Mouse (Mus musculus): ENCODE results near the gene Nudt12. TPM values are rescaled to one million over a fixed set of nuclear protein-coding genes. Genes with fewer than 3 reads are reported as not detected.

Gene Nudt12
- polyA plus RNA-seq, 1 experiment from 2014 or later, result 7.5 TPM

- no peak overlapping the region; the same call in 1 of the 2 replicates for H3K4me2 ChIP-seq (replicated peaks; ENCODE audit: low read depth, low read length)
- no peak overlapping the region for H3K9ac ChIP-seq (replicated peaks; ENCODE audit: low read depth, low read length)
- H3K9me3 ChIP-seq (ENCODE audit: control insufficient read depth, low read depth, low read length), result no peaks in the 10 kb centered on the region
- H3K27me3 ChIP-seq (ENCODE audit: control insufficient read depth, insufficient read depth, low read length), result no peaks in the 10 kb centered on the region
- 78% methylated on average over 13 of the region's 13 CpGs for WGBS
- ATAC-seq (ENCODE audit: insufficient number of reproducible peaks, insufficient read depth, low FRiP score, low read depth), result no peak
- H3K4me3 ChIP-seq (ENCODE audit: low read depth, low read length), result no peak overlapping the region
- no peaks in the 10 kb centered on the region for H3K4me1 ChIP-seq (ENCODE audit: control insufficient read depth, insufficient read depth, low read length)
- no peak overlapping the region for H3K27ac ChIP-seq (ENCODE audit: low read length)
- H3K36me3 ChIP-seq (ENCODE audit: control insufficient read depth, insufficient read depth, low read length), result no peaks in the 10 kb centered on the region
Measured at GRCm38 (mm10) chr17:59011546-59012307, 1.4 kb downstream of the Nudt12 start.

- no peak within 1 kb of the TSS for H3K4me2 ChIP-seq (replicated peaks; ENCODE audit: low read depth, low read length)
- no peaks in the 10 kb centered on the region for H3K27me3 ChIP-seq (ENCODE audit: control insufficient read depth, insufficient read depth, low read length)
- H3K4me3 ChIP-seq (ENCODE audit: low read depth, low read length), result no peak within 1 kb of the TSS
- H3K9ac ChIP-seq (replicated peaks; ENCODE audit: low read depth, low read length), result no peak within 1 kb of the TSS
- H3K36me3 ChIP-seq (ENCODE audit: control insufficient read depth, insufficient read depth, low read length), result no peaks in the 10 kb centered on the region
- 86% methylated on average over 6 of the region's 6 CpGs for WGBS
- no peak within 1 kb of the TSS for H3K27ac ChIP-seq (ENCODE audit: low read length)
- no peak for ATAC-seq (ENCODE audit: insufficient number of reproducible peaks, insufficient read depth, low FRiP score, low read depth)
- no peaks in the 10 kb centered on the region for H3K4me1 ChIP-seq (ENCODE audit: control insufficient read depth, insufficient read depth, low read length)
- no peaks in the 10 kb centered on the region for H3K9me3 ChIP-seq (ENCODE audit: control insufficient read depth, low read depth, low read length)
Measured at GRCm38 (mm10) chr17:58991275-58991674, 21.9 kb downstream of the Nudt12 start, which contains the start of gene Pdzph1. Gene Pdzph1 (minus strand): TSS chr17:58991375.

- 70% methylated on average over 5 of the region's 5 CpGs for WGBS
- Histone ChIP-seq H3K36me3 (ENCODE audit: control insufficient read depth, insufficient read depth, low read length) (no peaks in the 10 kb centered on the region), H3K27ac (ENCODE audit: low read length) (no peak overlapping the region), H3K9ac (replicated peaks; ENCODE audit: low read depth, low read length) (no peak overlapping the region), H3K4me3 (ENCODE audit: low read depth, low read length) (no peak overlapping the region), H3K9me3 (ENCODE audit: control insufficient read depth, low read depth, low read length) (no peaks in the 10 kb centered on the region), H3K4me1 (ENCODE audit: control insufficient read depth, insufficient read depth, low read length) (no peaks in the 10 kb centered on the region), H3K27me3 (ENCODE audit: control insufficient read depth, insufficient read depth, low read length) (no peaks in the 10 kb centered on the region), H3K4me2 (replicated peaks; ENCODE audit: low read depth, low read length) (no peak overlapping the region)
- ATAC-seq (ENCODE audit: insufficient number of reproducible peaks, insufficient read depth, low FRiP score, low read depth), result no peak
Measured at GRCm38 (mm10) chr17:58973237-58973636, 39.9 kb downstream of the Nudt12 start.

DNA sequence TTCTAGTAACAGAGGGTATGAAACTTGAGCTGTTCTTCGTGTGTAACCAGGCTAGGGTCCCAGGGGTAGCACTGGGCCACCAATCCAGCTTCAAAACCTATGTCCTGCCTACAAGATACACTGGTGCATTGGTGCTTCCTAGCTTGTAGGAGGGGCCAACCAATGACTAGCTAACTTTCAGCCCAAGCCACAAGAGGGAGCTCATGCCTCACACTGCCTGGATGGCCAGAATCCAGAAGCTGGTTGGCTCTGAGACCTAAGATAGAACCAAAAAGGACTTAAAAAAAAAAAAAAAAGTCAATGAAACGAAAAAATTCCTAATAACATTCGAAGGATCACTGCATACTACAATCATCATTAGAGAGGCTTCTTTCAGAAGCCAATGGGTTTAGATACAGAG is 53.3 kb downstream of the Nudt12 start:
- no peaks in the 10 kb centered on the region for H3K4me1 ChIP-seq (ENCODE audit: control insufficient read depth, insufficient read depth, low read length)
- H3K9ac ChIP-seq (replicated peaks; ENCODE audit: low read depth, low read length), result no peak overlapping the region
- H3K4me2 ChIP-seq (replicated peaks; ENCODE audit: low read depth, low read length), result no peak overlapping the region
- no peaks in the 10 kb centered on the region for H3K27me3 ChIP-seq (ENCODE audit: control insufficient read depth, insufficient read depth, low read length)
- no peak overlapping the region for H3K4me3 ChIP-seq (ENCODE audit: low read depth, low read length)
- ATAC-seq (ENCODE audit: insufficient number of reproducible peaks, insufficient read depth, low FRiP score, low read depth), result no peak
- H3K27ac ChIP-seq (ENCODE audit: low read length), result no peak overlapping the region
- H3K9me3 ChIP-seq (ENCODE audit: control insufficient read depth, low read depth, low read length), result no peaks in the 10 kb centered on the region
- H3K36me3 ChIP-seq (ENCODE audit: control insufficient read depth, insufficient read depth, low read length), result no peaks in the 10 kb centered on the region
- 29% methylated on average over 3 of the region's 3 CpGs for WGBS

- ATAC-seq (ENCODE audit: insufficient number of reproducible peaks, insufficient read depth, low FRiP score, low read depth), result no peak
- H3K4me3 ChIP-seq (ENCODE audit: low read depth, low read length), result no peak overlapping the region
- 93% methylated on average over 1 of the region's 1 CpGs for WGBS
- no peaks in the 10 kb centered on the region for H3K36me3 ChIP-seq (ENCODE audit: control insufficient read depth, insufficient read depth, low read length)
- H3K27me3 ChIP-seq (ENCODE audit: control insufficient read depth, insufficient read depth, low read length), result no peaks in the 10 kb centered on the region
- no peaks in the 10 kb centered on the region for H3K4me1 ChIP-seq (ENCODE audit: control insufficient read depth, insufficient read depth, low read length)
- no peak overlapping the region for H3K4me2 ChIP-seq (replicated peaks; ENCODE audit: low read depth, low read length)
- H3K9me3 ChIP-seq (ENCODE audit: control insufficient read depth, low read depth, low read length), result no peaks in the 10 kb centered on the region
- no peak overlapping the region for H3K9ac ChIP-seq (replicated peaks; ENCODE audit: low read depth, low read length)
- no peak overlapping the region for H3K27ac ChIP-seq (ENCODE audit: low read length)
Measured at GRCm38 (mm10) chr17:58957055-58957454, 56.1 kb downstream of the Nudt12 start.

Other genes starting within 250 kb of the Nudt12 start
- not detected in 2 replicates for gene Pdzph1, start 22.0 kb downstream of the Nudt12 start, polyA plus RNA-seq (2014; fragmentation: Nextera tagmentation; extraction: Ambion mirVana)

Data from stomach, embryonic 14.5 days (tissue).